Mouse (Mus musculus) embryonic fibroblast, embryonic 13.5 days (primary cell): Measurements from ENCODE around the gene Irf4.

Experiments
- CTCF ChIP-seq: IDR thresholded peaks from 2 replicates; pipeline ENCODE4 v1.5.1; 2011; ENCODE audit warnings: mild to moderate bottlenecking, control low read depth, low read length, moderate library complexity, borderline replicate concordance; ENCODE audit not compliant: insufficient read depth
- POLR2A ChIP-seq: IDR thresholded peaks from 2 replicates; pipeline ENCODE4 v1.6.1; 2011; ENCODE audit warnings: low read depth, mild to moderate bottlenecking, control low read depth, low read length, moderate library complexity

DNA sequence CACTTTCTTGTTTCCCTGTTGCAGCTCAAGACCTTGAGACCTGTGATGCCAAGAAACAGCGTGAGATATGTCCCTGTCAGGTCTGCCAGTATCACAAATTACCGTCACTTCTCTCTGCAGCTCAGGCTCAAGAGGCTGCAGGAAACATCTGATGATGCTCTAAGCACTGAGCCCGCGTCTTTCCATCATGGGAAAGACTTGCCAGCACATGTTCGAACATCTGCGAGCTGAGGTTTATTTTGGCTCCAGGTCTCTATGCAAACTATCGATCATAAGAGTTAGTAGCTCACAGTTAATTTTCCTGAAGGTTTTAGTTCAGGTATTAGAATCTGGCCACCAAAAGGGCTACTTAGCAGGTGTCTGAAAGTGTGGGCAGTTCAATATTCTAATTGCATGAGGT lies 34.0 kb upstream of the Irf4 start:
- TF ChIP-seq CTCF: no peak
- TF ChIP-seq POLR2A: no peak
